Mouse (Mus musculus) MEL (cell line): ENCODE measurements around the gene Cmtm3. TPM values are rescaled to one million over a fixed set of nuclear protein-coding genes. Genes with fewer than 3 reads are reported as not detected.

Source experiments
- DNase-seq: peaks from one replicate; pipeline ENCODE4 v3.0.0; 2011; ENCODE audit warnings: low read depth, low spot score
- H3K27ac ChIP-seq: 2 replicates; pipeline ENCODE4 v1.5.1; 2012; ENCODE audit warnings: low read depth, mild to moderate bottlenecking, control low read depth, low read length, moderate library complexity; ENCODE audit not compliant: control insufficient read depth
- H3K27me3 ChIP-seq, 2 experiments: fragments of 150-350 bp in 1 of 2; sonication (generic) in 1 of 2; 2 replicates each; pipeline ENCODE4 v1.6.1; 2012; ENCODE audit warnings: low read length in 2 of 2, mild to moderate bottlenecking in 2 of 2, improper control_type of control experiment in 1 of 2, moderate library complexity in 1 of 2; ENCODE audit not compliant: insufficient read depth in 2 of 2, control insufficient read depth in 1 of 2
- H3K36me3 ChIP-seq, 2 experiments: 2 replicates each; pipeline ENCODE4 v1.6.1; 2012 to 2014; ENCODE audit warnings: low read length in 2 of 2, improper control_type of control experiment in 1 of 2, inconsistent platforms in 1 of 2, mild to moderate bottlenecking in 1 of 2; ENCODE audit not compliant: insufficient read depth in 2 of 2, control insufficient read depth in 1 of 2
- H3K4me1 ChIP-seq, 2 experiments: fragments of 150-350 bp in 1 of 2; sonication (generic) in 1 of 2; 2 replicates each; pipeline ENCODE4 v1.6.1; 2012; ENCODE audit warnings: low read length in 2 of 2, improper control_type of control experiment in 1 of 2, mild to moderate bottlenecking in 1 of 2; ENCODE audit not compliant: insufficient read depth in 2 of 2, control insufficient read depth in 1 of 2
- H3K4me3 ChIP-seq, 2 experiments: fragments of 150-350 bp in 1 of 2; sonication (generic) in 1 of 2; 2 replicates each; pipeline ENCODE4 v1.5.1; 2012; ENCODE audit warnings: low read depth in 2 of 2, low read length in 2 of 2, mild to moderate bottlenecking in 2 of 2, moderate library complexity in 2 of 2, control low read depth in 1 of 2, improper control_type of control experiment in 1 of 2; ENCODE audit not compliant: control insufficient read depth in 1 of 2, insufficient read depth in 1 of 2
- H3K79me2 ChIP-seq: 2 replicates; pipeline ENCODE4 v1.6.1; 2012; ENCODE audit warnings: mild to moderate bottlenecking, low read length, moderate library complexity; ENCODE audit not compliant: control insufficient read depth, poor library complexity, insufficient read depth
- H3K9ac ChIP-seq: 2 replicates; pipeline ENCODE4 v1.6.1; 2012; ENCODE audit warnings: low read depth, mild to moderate bottlenecking, control low read depth, low read length, moderate library complexity; ENCODE audit not compliant: control insufficient read depth, poor library complexity, severe bottlenecking
- H3K9me3 ChIP-seq: fragments of 150-350 bp; sonication (generic); replicated peaks from 2 replicates; pipeline ENCODE4 v1.6.1; 2012; ENCODE audit warnings: mild to moderate bottlenecking, low read length, improper control_type of control experiment, moderate library complexity; ENCODE audit not compliant: insufficient read depth
- BHLHE40 ChIP-seq: IDR thresholded peaks from 2 replicates; pipeline ENCODE4 v1.6.1; 2012; ENCODE audit warnings: low read depth, mild to moderate bottlenecking, inconsistent platforms, low read length, improper control_type of control experiment, borderline replicate concordance
- CHD1 ChIP-seq: IDR thresholded peaks from 2 replicates; pipeline ENCODE4 v1.6.1; 2012; ENCODE audit warnings: low read depth, mild to moderate bottlenecking, inconsistent platforms, low read length, improper control_type of control experiment
- ETS1 ChIP-seq: IDR thresholded peaks from 2 replicates; pipeline ENCODE4 v1.6.1; 2012; ENCODE audit warnings: low read depth, mild to moderate bottlenecking, inconsistent platforms, low read length, improper control_type of control experiment, moderate library complexity
- HCFC1 ChIP-seq: IDR thresholded peaks from 2 replicates; pipeline ENCODE4 v1.6.1; 2012; ENCODE audit warnings: low read depth, mild to moderate bottlenecking, inconsistent platforms, low read length, improper control_type of control experiment, moderate library complexity
- JUND ChIP-seq: IDR thresholded peaks from 2 replicates; pipeline ENCODE4 v1.6.1; 2011; ENCODE audit warnings: low read depth, mild to moderate bottlenecking, improper control_type of control experiment, low read length
- KAT2A ChIP-seq: conservative IDR thresholded peaks from 2 replicates; pipeline ENCODE4 v1.6.1; 2012; ENCODE audit warnings: low read depth, low read length, improper control_type of control experiment, inconsistent platforms
- MAFK ChIP-seq: IDR thresholded peaks from 2 replicates; pipeline ENCODE4 v1.6.1; 2011; ENCODE audit warnings: low read depth, mild to moderate bottlenecking, low read length, improper control_type of control experiment, borderline replicate concordance
- MAX ChIP-seq: IDR thresholded peaks from 2 replicates; pipeline ENCODE4 v1.6.1; 2011; ENCODE audit warnings: low read length, improper control_type of control experiment
- MAZ ChIP-seq: IDR thresholded peaks from 2 replicates; pipeline ENCODE4 v1.6.1; 2012; ENCODE audit warnings: low read depth, mild to moderate bottlenecking, inconsistent platforms, low read length, improper control_type of control experiment
- MYB ChIP-seq: IDR thresholded peaks from 2 replicates; pipeline ENCODE4 v1.6.1; 2011; ENCODE audit warnings: mild to moderate bottlenecking, low read depth, low read length, improper control_type of control experiment
- MYC ChIP-seq: IDR thresholded peaks from 2 replicates; pipeline ENCODE4 v1.6.1; 2011; ENCODE audit warnings: low read depth, mild to moderate bottlenecking, low read length, improper control_type of control experiment, moderate library complexity
- TBP ChIP-seq: IDR thresholded peaks from 2 replicates; pipeline ENCODE4 v1.8.0; 2011; ENCODE audit warnings: low read depth, low read length, improper control_type of control experiment
- ZMIZ1 ChIP-seq: IDR thresholded peaks from 2 replicates; pipeline ENCODE4 v1.6.1; 2012; ENCODE audit warnings: low read depth, mild to moderate bottlenecking, inconsistent platforms, low read length, improper control_type of control experiment, moderate library complexity
- ZNF384 ChIP-seq: IDR thresholded peaks from 2 replicates; pipeline ENCODE4 v1.6.1; 2012; ENCODE audit warnings: low read depth, mild to moderate bottlenecking, inconsistent platforms, low read length, improper control_type of control experiment
- polyA plus RNA-seq, 2 experiments: library from polyadenylated mRNA; stranded (reverse) in 1 of 2; unstranded in 1 of 2; fragments of >175 nt in 1 of 2; fragments of >200 nt in 1 of 2; gene quantifications; 2 replicates each; pipeline versions ENCODE4 v1.2.1 to v1.2.4; 2012; ENCODE audit warnings: low replicate concordance in 2 of 2, low read depth in 1 of 2; ENCODE audit not compliant: insufficient read length in 2 of 2, insufficient read depth in 1 of 2, missing spikeins in 1 of 2
- total RNA-seq: library from RNA; depleted of rRNA; stranded (reverse); fragments of 300-350 nt; gene quantifications from 2 replicates; pipeline ENCODE4 v1.2.3, GENCODE M21; 2012

Gene Cmtm3
- total and polyA plus RNA-seq, 3 experiments, result 17.9 to 56.3 TPM; not detected in 1

DNA sequence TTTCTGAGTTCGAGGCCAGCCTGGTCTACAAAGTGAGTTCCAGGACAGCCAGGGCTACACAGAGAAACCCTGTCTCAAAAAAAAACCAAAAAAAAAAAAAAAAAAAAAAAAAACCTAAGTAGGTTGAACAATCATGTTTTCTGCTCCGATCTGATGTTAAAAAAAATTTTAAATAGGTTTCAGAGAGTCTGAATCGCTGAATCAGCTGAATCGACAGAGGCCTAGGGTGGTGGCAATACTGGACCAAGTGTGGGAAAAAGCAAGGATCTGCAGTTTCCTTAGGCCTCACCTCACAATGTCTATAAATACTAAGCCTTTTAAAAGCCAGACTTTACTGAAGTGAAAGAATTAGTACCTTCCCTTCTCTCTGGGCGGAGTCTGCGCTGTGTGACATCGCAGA is 53.9 kb downstream of the Cmtm3 start:
- Histone ChIP-seq H3K27me3 (no peaks in the 10 kb centered on the region; a peak in 1 of 4 replicates), H3K9ac (no peak overlapping the region), H3K9me3 (no peaks in the 10 kb centered on the region), H3K4me3 (no peak overlapping the region), H3K79me2 (peaks cover 17% of the 10 kb centered on the region), H3K27ac (no peak overlapping the region), H3K36me3 (peaks cover 0 to 9% of the 10 kb centered on the region in 2 experiments; a peak in 2 of 4 replicates), H3K4me1 (peaks cover 0 to 13% of the 10 kb centered on the region in 2 experiments; a peak in 2 of 4 replicates)
- TF ChIP-seq ETS1 (no peak), MYB (no peak), MAFK (peak; percentile 74; the same call in 1 of the 2 replicates)
- DNase-seq, result no peak

DNA sequence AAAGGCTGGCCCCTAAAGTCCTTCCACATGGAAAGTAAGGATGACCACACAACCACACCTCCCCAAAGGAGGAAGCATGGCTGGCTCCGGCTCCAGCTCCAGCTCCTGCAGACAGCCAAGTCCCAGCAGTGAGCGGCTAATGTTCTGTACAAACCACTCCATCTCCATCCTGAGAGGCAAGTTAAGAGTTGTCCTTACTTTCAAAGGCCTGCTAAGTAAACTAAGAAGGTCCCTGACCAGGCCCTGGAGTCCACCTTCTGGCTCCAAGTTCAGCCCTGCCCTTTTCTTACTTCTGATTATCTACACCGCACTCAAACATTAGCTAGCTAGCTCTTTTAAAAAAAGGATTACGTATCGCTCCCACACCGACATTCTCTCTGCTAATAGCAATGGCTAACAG is 54.6 kb downstream of the Cmtm3 start:
- Histone ChIP-seq H3K27me3 (peaks cover 0 to 1% of the 10 kb centered on the region in 2 experiments; a peak in 1 of 4 replicates), H3K79me2 (peaks cover 17% of the 10 kb centered on the region), H3K4me1 (peaks cover 0 to 13% of the 10 kb centered on the region in 2 experiments; a peak in 2 of 4 replicates), H3K4me3 (no peak overlapping the region), H3K27ac (no peak overlapping the region), H3K9me3 (no peaks in the 10 kb centered on the region), H3K36me3 (peaks cover 0 to 9% of the 10 kb centered on the region in 2 experiments; a peak in 2 of 4 replicates), H3K9ac (no peak overlapping the region)
- no peak for DNase-seq
- TF ChIP-seq JUND (no peak), MAZ (no peak), MYB (no peak), ZNF384 (no peak), ZMIZ1 (no peak), KAT2A (no peak), TBP (no peak), HCFC1 (no peak), MAX (no peak), MYC (no peak), BHLHE40 (no peak), CHD1 (no peak)
